Mouse (Mus musculus) spleen, adult 2 months (tissue): ENCODE data around the gene Iqch.

Source experiments
- CTCF ChIP-seq: fragments of 200-500 bp; IDR thresholded peaks from 2 replicates; pipeline ENCODE4 v1.5.1; 2011; ENCODE audit warnings: mild to moderate bottlenecking, inconsistent platforms; ENCODE audit not compliant: insufficient read depth, insufficient read length, insufficient replicate concordance; ENCODE audit errors: extremely low read depth
- POLR2A ChIP-seq: fragments of 200-500 bp; IDR thresholded peaks from 2 replicates; pipeline ENCODE4 v1.6.1; 2011; ENCODE audit warnings: low read depth, low read length, inconsistent platforms

DNA sequence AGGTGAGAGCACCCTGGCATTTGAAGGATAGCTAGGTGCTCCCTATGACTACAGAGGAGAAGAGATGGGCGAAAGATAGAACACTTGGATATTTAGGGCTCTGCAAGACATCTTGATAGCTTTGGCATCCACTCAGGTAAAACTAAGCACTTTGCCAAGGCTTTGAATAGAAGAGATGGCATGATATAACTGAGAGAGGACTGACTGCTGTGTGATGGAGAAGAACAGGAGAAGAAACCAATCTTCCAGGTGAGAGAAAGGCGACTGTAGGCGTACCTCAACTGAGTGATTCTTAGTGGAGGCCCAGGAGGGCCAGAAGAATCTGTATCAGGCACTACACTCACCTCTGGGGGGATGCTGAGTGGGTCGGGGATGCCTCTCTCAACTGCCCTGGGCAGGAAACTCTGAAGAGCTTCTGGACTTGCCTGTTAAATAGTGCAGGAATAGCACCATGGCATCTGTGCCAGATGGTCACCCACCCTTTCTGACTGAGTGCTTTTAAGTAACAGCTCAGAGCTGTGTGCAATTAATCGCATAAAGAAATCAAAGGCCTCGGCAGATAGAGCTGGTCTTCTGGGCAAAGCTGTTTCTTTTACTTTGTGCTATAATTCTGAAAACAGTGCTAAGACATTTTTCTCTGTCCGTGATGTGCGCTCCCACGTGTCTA is 22.9 kb upstream of the Iqch start:
- no peak for TF ChIP-seq CTCF
- TF ChIP-seq POLR2A = no peak
